Mouse (Mus musculus) kidney, adult 11 months (tissue): ENCODE measurements around the gene Rnf186.

ENCODE experiments used
- DNase-seq: peaks from one replicate; pipeline ENCODE4 v3.0.0; 2022

Gene Rnf186

DNA sequence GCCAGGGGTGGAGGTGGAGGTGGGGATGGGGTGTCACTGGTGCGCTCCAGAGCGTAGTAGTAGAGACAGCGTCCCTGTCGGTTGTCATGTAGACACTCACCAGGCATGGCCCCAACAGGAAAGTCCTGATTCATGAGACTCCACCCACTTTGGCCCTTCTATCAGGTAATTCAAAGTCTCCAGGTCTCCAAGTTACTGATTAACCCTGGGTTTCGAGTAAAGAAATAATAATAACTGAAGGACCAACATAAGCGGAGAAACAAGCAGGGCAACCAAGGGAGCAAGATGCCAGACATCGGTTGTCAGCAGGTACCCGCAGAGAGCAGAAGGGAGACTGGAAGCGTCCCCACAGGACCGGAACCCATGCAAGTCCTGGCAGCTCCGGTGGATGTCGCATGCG, at the start of gene Rnf186:
Gene Rnf186, plus strand, starts transcription at position 247 of the 400 bp plus-strand sequence.
- DNase-seq, result peak; percentile 89

GRCm38 (mm10) chr4:138917282-138917681, 49.6 kb upstream of the Rnf186 start:
- DNase-seq, result no peak

GRCm38 (mm10) chr4:138921254-138922130, 45.4 kb upstream of the Rnf186 start:
- DNase-seq, result no peak

GRCm38 (mm10) chr4:138922131-138922459, 44.8 kb upstream of the Rnf186 start:
- DNase-seq, result peak; percentile 93

DNA sequence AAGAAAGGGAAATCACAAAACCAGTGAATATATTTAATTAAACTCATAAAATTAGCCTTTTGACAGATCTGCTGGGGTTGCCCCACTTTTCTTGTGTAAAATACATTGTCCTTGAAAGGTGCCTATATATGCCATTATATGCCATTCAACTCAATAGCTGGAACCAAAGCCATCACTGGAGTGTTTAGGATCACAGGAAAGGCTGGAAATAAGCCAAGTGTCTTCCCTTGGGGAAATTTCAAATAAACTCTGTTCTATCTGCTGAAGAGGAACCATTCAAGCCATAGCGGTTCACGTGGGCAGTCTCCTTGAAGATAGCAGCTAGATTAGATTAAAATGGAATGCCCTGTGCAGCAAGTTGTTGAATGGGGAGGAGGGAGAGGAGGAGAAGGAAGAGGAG, 41.4 kb upstream of the Rnf186 start:
- no peak for DNase-seq

GRCm38 (mm10) chr4:138933862-138934261, 33.0 kb upstream of the Rnf186 start:
- DNase-seq, result no peak

GRCm38 (mm10) chr4:138934456-138935145, 32.3 kb upstream of the Rnf186 start:
- DNase-seq, result no peak

DNA sequence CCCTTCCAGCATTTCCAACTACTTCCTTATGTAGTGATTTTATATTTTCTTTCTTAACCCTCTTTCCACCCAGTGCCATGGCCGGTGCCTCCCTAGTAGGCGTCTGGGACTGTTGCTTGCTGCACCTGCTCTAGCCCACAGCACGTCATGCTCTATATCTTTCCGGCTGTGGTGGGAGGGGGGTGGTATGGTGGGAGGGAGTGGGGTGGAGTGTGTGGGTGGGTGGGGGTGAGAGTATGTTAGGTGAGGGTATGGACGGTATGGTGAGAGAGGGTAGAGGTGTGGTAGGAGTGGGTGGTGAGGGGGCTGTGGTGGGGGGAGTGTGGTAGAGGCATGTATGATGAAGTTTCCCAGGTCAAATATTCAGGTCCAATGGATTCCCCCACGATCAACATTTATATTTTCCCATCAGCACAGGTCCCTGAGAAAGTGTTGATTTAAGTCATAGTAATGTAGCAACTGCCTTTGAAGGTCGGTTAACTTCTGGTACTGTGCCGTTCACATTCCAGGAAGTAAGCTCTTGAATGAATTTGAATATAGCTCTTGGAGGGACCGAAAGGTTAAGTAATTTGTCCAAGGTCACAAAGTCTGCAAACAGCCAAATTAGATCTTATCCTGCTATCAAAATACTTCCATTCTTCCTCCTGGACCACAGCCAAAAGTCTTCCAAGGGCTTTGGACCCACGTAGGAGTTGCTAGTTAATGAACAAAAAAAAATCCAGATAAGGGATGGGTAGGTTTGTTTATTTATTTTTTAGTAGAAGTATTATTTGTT, 28.2 kb upstream of the Rnf186 start:
- DNase-seq, result peak; percentile 46

DNA sequence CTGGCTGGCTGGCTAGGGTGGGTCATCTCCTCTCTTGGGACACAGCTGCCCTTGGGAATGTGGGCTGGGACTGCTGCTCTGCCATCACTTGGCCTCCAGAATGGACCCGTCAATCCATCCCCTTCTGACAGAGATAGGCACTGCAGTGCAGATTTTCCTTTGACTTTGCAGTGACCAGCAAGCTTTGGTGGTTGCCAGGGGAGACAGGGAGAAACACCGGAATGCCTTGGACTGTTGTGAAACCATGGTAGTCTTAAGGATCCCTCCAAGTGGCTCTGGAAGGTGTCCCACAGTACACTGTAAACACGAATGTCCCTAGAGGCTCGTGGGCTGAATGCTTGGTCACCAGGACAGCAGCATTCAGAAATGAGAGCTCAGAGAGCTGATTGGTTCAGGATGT, 27.4 kb upstream of the Rnf186 start:
- no peak for DNase-seq

DNA sequence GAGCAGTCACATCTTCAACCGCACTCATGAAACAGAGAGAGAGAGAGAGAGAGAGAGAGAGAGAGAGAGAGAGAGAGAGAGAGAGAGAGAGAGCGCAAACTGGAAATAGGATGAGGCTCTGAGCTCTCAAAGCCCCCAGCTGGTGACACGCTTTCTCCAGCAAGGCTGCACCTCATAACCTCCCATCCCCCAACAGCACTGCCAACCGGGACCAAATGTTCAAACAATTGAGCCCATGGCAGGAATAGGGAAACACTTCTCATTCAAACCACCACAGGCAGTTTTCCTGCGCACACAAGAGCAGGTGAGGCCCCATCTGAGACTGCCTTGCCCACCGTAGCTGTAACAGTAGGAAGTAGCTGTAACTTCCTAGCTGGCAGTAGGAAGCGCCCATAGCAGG, 25.5 kb upstream of the Rnf186 start:
- no peak for DNase-seq

DNA sequence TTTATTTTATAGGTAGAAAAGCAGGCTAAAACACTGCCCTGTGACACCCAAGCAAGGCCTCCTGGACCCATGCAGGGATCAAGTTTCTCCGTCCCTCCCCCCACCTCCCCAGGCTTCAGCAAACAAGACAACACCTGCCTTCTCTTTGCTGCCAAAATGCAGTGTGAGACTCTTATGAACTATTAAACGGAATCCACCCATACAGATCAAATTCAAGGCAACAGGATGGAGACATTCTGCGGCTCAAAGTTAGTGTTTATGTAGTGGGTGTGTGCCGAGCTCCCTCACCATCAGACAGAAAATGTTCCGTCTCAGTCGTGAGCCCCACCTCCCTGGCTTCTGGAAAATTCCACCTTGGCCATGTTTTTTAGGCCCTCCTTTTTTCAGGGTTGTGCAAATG, 24.9 kb upstream of the Rnf186 start:
- no peak for DNase-seq

DNA sequence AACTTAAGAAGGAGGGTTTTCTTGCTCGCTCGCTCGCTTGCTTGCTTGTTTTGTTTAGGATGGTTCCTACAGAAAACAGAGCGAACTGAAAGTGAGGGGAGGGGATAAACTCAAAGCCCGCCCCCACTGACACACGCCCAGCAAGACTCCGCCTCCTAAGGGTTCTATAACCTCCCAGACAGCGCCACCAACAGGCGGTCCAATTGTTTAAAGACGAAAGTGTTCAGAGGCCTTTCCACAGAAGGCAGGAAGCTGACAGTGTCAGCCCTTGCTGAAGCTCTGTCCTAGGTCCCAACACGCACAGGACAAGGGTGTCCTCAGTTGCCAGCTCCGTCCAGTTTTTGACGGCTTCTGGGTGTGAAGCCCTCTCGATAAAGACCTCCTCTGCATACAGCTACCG, 23.2 kb upstream of the Rnf186 start:
- DNase-seq, result peak; percentile 73

GRCm38 (mm10) chr4:138948257-138948656, 18.7 kb upstream of the Rnf186 start:
- DNase-seq, result no peak

GRCm38 (mm10) chr4:138958612-138959011, 8.3 kb upstream of the Rnf186 start:
- DNase-seq, result no peak

- no peak for DNase-seq
Observed at GRCm38 (mm10) chr4:138959120-138959519, 7.8 kb upstream of the Rnf186 start.

GRCm38 (mm10) chr4:138959926-138960325, 7.0 kb upstream of the Rnf186 start:
- DNase-seq, result peak; percentile 67

GRCm38 (mm10) chr4:138962719-138963118, 4.2 kb upstream of the Rnf186 start:
- no peak for DNase-seq

- peak; percentile 57 for DNase-seq
Observed at GRCm38 (mm10) chr4:138965871-138966270, 1.0 kb upstream of the Rnf186 start.

DNA sequence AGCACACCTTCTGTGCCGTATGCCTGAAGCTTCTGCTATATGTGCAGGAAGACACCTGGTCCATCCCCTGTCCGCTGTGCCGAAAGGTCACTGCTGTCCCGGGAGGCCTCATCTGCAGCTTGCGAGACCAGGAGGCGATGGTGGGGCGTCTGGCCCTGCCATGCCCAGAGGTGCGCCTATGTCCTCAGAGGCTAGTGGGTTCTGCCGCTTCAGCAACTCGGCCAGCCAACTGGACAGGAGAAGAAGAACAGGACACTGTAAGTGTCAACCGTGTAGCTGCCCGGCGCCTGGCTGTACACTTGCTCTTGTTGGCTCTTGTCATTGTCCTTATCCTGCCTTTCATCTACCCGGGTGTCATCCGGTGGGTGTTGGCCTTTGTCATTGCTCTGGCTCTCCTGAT, 573 bp downstream of the Rnf186 start:
- DNase-seq, result peak; percentile 48

- DNase-seq, result peak; percentile 44
Observed at GRCm38 (mm10) chr4:138968772-138969556, 2.1 kb downstream of the Rnf186 start.

- no peak for DNase-seq
Observed at GRCm38 (mm10) chr4:138969736-138970135, 2.8 kb downstream of the Rnf186 start.

DNA sequence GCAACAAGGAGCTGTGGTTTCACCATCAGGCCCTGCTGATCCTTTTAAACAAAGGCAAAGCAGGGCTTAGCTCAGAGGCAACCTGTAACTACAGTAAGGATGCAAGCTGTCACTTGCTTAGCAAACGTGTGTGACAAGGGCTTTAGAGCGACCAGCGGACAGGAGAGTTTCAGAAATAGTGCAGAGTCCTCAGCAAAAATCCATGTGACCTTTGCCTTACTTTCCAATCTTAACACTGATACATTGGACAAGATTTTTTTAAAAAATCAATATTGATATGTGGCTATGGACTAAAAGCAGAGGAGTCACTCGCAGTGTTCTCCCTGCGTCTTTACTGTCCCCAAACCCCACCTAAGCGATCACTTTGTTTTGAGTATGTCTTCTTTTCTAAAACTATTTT, 4.5 kb downstream of the Rnf186 start:
- no peak for DNase-seq
